Mouse (Mus musculus): Measurements from ENCODE around the gene Lmcd1. TPM values are rescaled to one million over a fixed set of nuclear protein-coding genes. Genes with fewer than 3 reads are reported as not detected.
"Not testable (repeated sequence)": the region's sequence is repeated elsewhere in the genome, so short reads cannot be mapped to it uniquely, and the experiment has no call there.

Lmcd1 gene
- 1 to 10 TPM; 6.9 to 9.6 TPM for total RNA-seq (2021)
- long read RNA-seq, experiment 1, transcript Lmcd1-201 (6 exons, 1,730 nt) = major isoform, 5 of 10 reads
- long read RNA-seq, experiment 1, partial matches to known transcripts = 4 of 10 reads
- long read RNA-seq, experiment 1, other reads (novel, unspliced or antisense) = 1 of 10 reads
- long read RNA-seq, experiment 2, partial matches to known transcripts = 0 of 4 reads
- long read RNA-seq, experiment 2, other reads (novel, unspliced or antisense) = 0 of 4 reads

DNA sequence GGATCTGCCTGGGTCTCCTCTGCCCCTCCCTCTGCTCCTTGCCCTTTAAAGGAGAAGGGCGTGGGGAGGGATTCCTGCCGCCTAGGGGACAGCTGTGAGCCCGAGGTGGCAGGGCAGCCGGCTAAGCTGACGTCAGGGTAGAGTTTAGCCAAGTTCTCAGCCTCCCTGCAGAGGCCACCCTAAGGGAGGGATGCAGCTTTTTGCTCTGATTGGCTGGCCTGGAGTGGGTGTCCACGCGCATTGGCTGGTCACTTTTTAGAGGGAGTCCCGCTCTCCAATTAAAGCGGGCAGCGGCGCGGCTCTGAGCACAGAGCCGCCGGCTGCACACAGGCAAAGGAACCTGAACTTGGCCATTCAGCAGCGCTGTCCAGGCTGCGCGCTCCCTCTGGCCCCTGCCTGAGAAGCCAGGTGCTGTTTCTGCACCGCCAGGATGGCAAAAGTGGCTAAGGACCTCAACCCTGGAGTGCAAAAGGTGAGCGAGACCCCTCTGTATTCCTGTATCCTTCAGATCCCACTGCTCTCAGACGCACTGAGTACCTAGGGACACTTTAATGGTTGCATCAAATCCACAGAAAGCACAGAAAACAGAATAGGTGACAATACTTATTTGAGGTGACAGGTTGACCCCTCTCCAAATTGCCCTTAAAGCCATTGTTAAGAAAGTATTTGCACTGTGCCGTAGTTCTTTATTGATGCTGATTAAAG is at the start of gene Lmcd1:
Gene Lmcd1 (plus strand): TSS at position 258 of the 705 bp plus-strand sequence.
- Histone ChIP-seq H3K27ac (peak within 1 kb of the TSS; percentile 64), H3K4me3 (peak within 1 kb of the TSS; percentile 45)
- TF ChIP-seq CTCF (IDR thresholded peaks at IDR 0.05) = peak; percentile 35
- intact Hi-C loops (cut with DNase I) = loop anchor here (5.0 kb wide), 1 partner anchor 61 kb away; no protein-coding TSS in a partner anchor
- peak; percentile 67 for DNase-seq (ENCODE audit: extremely low spot score in 1 of 2, low spot score in 2 of 2)

DNA sequence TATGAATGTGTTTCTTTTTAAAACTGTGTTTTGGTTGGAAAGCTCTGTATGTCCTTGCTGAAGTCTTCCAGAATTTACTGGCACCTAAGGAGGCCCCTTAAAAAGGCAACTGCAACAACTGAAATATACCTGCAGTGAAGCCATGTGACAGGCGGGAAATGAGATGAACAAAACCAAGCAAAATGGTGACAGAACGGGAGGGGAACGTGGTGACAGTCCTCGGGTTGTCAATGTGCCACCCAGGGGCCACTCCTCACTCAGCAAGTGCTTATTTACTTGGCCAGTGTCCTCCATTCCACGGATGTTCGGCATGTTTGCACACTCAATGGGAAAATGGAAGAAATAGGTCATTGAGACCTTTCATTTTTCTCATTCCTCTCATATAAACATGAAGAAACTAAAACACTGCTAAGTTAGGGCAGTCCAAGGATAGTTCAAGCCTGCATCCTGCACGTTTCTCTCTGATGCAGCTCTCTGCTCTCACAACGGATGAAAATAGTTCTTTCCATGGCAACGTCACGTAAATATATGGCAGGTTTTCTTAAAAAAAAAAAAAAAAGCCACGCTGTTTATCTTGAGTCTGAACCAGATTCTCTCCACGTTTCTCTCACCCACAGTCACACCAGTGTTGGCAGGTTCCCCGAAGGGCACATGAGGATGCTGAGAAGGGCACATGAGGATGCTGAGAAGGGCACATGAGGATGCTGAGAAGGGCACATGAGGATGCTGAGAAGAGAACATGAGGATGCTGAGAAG is 49.5 kb upstream of the Lmcd1 start:
- no peak overlapping the region for H3K27ac ChIP-seq
- intact Hi-C loops (cut with DNase I) = no loop called here
- H3K4me3 ChIP-seq = no peak overlapping the region
- DNase-seq (ENCODE audit: extremely low spot score in 1 of 2, low spot score in 2 of 2) = peak in 1 of 2 experiments; percentile 24
- TF ChIP-seq CTCF (IDR thresholded peaks at IDR 0.05) = no peak

DNA sequence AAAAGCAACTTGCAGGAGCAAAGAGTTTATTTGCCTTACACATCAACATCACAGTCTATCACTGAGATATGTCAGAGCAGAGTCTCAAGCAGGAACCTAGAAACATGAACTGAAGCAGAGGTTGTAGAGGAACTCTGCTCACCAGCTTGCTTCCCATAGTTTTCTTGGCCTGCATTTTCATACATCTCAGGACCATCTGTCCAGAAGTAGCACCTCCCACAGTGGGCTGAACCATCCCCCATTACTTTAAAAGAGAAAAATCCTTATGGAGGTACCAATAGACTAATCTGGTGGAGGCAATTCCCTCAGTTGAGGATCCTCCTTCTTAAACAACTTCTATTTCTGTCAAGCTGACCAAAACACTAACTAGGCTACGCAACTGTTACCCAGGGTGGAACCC is 36.8 kb upstream of the Lmcd1 start:
- H3K4me3 ChIP-seq = no peak overlapping the region
- peak in 1 of 2 experiments; percentile 17 for DNase-seq (ENCODE audit: extremely low spot score in 1 of 2, low spot score in 2 of 2)
- TF ChIP-seq CTCF (IDR thresholded peaks at IDR 0.05) = no peak
- H3K27ac ChIP-seq = no peak overlapping the region; the same call in 1 of the 2 replicates
- intact Hi-C loops (cut with DNase I) = no loop called here

DNA sequence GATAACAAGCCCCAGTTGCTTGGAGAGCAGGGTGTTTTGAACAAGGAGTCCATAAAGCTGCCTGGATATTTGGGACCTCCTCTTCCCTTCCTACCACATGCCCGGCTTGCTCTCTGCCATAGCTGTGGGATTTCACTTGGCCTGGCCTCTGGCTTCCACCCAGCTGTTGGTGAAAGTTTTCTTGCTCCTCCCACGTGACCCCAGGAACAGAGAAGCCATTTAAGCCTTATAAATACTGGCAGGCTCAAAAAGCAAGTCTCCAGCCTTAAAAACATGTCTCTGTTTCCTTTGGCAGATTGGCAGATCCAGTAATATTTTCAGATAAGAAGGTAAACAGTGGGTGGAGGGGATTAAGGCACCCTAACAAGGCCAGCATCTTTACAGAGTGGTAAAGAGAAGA is 31.3 kb upstream of the Lmcd1 start:
- TF ChIP-seq CTCF (IDR thresholded peaks at IDR 0.05) = no peak
- Histone ChIP-seq H3K27ac (no peak overlapping the region), H3K4me3 (no peak overlapping the region)
- DNase-seq (ENCODE audit: extremely low spot score in 1 of 2, low spot score in 2 of 2) = peak in 1 of 2 experiments; percentile 13
- intact Hi-C loops (cut with DNase I) = no loop called here

DNA sequence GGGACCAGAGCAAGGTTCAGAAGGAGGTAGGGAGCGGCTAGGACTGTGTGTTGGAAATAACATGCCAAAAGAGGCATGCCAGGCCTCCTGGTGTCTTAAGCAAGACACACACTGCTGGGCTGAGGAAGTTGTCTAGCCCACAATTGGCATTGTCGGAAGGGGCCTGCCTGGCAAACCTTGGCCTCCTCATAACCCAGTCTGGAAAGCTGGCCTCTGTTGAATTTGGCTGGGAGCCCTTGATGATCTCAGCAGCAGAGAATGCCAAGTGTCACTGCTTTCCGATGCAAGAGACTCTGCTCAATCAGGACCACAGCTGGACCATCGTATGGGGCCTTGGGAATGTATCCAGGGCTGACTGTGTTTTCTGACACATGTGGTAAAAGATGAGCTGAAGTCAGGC is 27.9 kb upstream of the Lmcd1 start:
- intact Hi-C loops (cut with DNase I) = no loop called here
- DNase-seq (ENCODE audit: extremely low spot score in 1 of 2, low spot score in 2 of 2) = peak in 1 of 2 experiments; percentile 17
- no peak overlapping the region for H3K4me3 ChIP-seq
- H3K27ac ChIP-seq = no peak overlapping the region
- TF ChIP-seq CTCF (IDR thresholded peaks at IDR 0.05) = no peak

DNA sequence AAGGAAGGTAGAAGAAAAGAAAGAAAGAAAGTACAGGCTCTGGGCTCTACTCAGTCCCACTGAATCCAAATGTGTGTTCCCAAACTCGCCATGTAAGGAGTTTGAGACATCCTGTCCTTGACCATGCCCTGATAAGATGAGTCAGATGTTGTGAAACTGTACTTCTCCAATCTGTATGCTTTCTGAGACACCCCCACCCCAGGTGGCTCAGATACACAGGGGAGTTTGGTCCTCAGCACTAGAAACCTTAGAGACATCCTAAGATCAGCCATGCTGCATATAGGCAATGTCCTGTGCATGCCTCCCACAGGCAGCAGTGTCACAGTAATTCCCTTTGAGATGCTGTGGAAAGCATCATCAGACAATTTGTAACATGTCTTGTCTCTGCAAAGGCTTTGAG is 26.9 kb upstream of the Lmcd1 start:
- DNase-seq (ENCODE audit: extremely low spot score in 1 of 2, low spot score in 2 of 2) = no peak
- no peak for TF ChIP-seq CTCF (IDR thresholded peaks at IDR 0.05)
- intact Hi-C loops (cut with DNase I) = no loop called here
- Histone ChIP-seq H3K27ac (no peak overlapping the region), H3K4me3 (no peak overlapping the region)

DNA sequence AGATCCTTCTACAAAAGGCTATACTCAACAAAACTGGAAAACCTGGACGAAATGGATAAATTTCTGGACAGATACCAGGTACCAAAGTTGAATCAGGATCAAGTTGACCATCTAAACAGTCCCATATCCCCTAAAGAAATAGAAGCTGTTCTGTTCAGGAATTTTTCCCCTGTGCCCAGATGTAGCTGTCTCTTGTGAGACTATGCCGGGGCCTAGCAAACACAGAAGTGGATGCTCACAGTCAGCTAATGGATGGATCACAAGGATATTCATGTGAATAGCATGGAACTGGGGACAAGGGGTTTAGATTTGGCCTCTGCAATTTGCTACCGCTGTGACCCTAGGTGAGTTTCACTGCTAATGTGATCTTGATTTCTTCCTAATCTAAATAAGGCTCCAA is 19.6 kb upstream of the Lmcd1 start:
- intact Hi-C loops (cut with DNase I); H3K4me3 ChIP-seq; H3K27ac ChIP-seq; DNase-seq (ENCODE audit: extremely low spot score in 1 of 2, low spot score in 2 of 2): not testable (repeated sequence)

DNA sequence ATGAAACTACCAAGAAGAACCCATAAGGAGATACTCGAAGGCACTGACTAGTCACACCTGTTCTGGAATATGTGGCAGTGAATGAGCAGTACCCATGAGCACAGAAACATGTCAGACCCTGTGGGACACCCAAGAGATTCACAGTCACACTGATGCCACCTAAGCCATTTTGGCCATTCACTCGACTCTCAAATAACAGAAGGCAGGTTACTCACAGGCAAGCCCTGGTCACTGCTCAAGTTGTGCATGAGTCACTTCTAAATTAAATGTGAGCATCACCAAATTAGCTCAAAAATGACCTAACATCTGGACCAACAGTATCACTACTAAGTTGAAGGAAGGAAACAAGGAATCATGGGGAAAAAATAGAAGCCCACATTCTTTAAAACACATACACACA is 18.6 kb upstream of the Lmcd1 start:
- no peak overlapping the region for H3K4me3 ChIP-seq
- intact Hi-C loops (cut with DNase I) = no loop called here
- no peak for DNase-seq (ENCODE audit: extremely low spot score in 1 of 2, low spot score in 2 of 2)

DNA sequence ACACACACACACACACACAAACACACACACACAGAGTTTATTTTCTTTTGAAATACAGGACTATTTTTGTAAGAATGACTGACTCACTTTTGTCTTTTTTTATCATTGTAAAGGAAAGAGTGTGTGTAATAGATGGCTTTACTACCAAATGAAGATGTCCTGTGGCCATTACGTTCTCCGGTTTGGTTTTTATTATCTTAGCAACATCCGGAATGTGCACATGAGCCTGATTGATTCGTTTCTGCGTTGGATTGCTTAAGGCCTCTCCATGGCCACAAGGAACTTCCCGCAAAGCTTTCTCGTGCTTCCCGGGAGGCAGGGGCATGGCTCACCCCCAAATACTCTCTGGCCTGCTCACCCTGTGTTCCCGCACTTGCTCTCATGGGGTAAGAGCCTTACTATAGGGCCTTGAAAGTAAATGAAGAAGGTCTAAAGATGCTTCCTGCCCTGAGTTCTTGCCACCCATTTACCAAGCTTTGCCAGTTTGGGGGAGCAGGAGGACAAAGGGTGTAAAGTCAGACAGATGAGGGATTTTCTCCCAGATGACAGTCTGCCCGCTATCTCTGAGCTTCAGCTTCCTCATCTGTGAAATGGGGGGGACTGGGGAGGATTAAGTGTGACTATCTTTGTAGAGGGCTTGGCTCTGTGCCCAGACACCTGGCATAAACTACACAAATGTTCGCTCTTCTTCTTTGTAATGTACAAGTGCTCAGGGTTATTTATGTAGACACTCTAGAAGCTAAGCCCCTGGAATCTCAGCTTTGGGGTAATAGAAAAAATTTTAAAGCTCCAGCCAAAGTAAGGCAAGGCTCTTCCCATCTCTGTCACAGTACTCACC is 18.0 kb upstream of the Lmcd1 start:
- Histone ChIP-seq H3K27ac (no peak overlapping the region), H3K4me3 (no peak overlapping the region)
- DNase-seq (ENCODE audit: extremely low spot score in 1 of 2, low spot score in 2 of 2) = no peak
- intact Hi-C loops (cut with DNase I) = no loop called here
- no peak for TF ChIP-seq CTCF (IDR thresholded peaks at IDR 0.05)

More for the DNA sequence above, 18.6 kb upstream of the Lmcd1 start:
- TF ChIP-seq CTCF (IDR thresholded peaks at IDR 0.05) = no peak
- H3K27ac ChIP-seq = no peak overlapping the region

DNA sequence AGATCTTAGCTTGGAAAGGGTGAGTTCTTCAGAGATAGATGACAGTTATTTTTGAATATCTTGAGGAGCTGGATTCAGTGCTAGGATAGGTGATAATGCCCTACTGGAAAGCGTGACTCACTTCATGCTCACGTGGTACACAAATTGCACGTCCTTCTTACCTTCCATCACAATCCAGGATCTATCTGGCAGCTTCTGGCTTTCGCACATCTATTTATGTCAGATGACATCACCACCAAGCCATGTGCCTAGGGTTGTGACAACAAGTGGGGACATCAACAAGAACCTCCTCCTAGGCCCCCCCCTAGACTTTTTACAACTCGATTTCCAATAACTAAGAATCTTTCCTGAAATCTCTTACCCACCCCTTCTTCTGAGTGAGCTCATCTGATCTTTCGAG is 17.0 kb upstream of the Lmcd1 start:
- no peak overlapping the region for H3K27ac ChIP-seq
- no peak for DNase-seq (ENCODE audit: extremely low spot score in 1 of 2, low spot score in 2 of 2)
- TF ChIP-seq CTCF (IDR thresholded peaks at IDR 0.05) = no peak
- intact Hi-C loops (cut with DNase I) = no loop called here
- no peak overlapping the region for H3K4me3 ChIP-seq

DNA sequence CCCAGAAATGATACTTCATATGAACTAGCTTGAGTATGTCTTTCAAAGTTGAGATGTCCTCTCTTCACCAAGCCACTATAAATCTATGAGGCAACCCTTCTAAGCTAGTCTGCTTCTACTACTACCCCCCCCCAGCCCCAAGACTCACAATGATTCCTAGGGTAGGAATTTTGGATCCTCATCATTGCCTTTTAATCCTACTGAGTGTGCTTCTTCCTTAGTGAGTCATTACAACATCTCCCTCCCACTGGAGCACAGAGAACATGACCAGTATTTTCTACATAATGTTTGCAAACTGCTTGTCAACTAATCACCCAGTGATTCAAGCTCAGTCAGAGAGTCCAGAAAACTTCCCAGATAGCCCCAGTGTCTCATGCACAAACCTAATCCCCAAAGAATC is 12.5 kb upstream of the Lmcd1 start:
- TF ChIP-seq CTCF (IDR thresholded peaks at IDR 0.05) = no peak
- DNase-seq (ENCODE audit: extremely low spot score in 1 of 2, low spot score in 2 of 2) = no peak
- intact Hi-C loops (cut with DNase I) = no loop called here

More for the DNA sequence above, 12.5 kb upstream of the Lmcd1 start:
- Histone ChIP-seq H3K4me3 (no peak overlapping the region), H3K27ac (no peak overlapping the region)
